Mouse (Mus musculus) megakaryocyte-erythroid progenitor cell, adult 5-6 weeks (primary cell): Measurements from ENCODE around the gene Gm40193. TPM values are rescaled to one million over a fixed set of nuclear protein-coding genes. Genes with fewer than 3 reads are reported as not detected.
"Not testable (repeated sequence)": the region's sequence is repeated elsewhere in the genome, so short reads cannot be mapped to it uniquely, and the experiment has no call there.

Experiments
- ATAC-seq: replicated peaks from 2 replicates; pipeline ENCODE4 v1.8.0; 2016; ENCODE audit warnings: mild to moderate bottlenecking, inconsistent platforms; ENCODE audit not compliant: severe bottlenecking, poor library complexity, low FRiP score, low TSS enrichment
- total RNA-seq, 2 experiments: library from RNA; stranded (forward) in 1 of 2; stranded (reverse) in 1 of 2; fragments of 200-1000, 215-1000 nt in 1 of 2; fragments of >200 nt in 1 of 2; fragmentation: Nextera tagmentation in 1 of 2; gene quantifications; 2 replicates each; pipeline ENCODE4 v1.2.3; 2014 to 2017

Gene Gm40193
- total RNA-seq, 2 experiments from 2014 or later: not detected

DNA sequence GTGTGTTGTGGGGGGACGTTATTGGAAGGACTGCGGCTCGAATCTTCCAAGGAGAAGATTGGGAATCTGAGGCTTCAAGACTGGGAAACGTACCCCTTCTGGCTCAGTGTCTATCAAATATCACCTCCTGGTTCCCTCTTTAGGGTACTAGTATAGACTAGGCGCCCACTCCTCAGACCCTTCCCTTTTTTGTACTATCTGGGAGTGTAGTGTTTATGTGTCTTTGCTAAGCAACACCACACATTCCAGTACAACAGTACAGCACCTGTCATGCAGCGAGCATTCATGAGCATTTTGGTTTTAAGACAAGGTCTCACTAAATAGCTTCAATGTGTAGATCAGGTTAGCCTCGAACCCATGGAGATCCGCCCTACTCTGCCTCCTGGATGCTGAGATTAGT, 18.8 kb upstream of the Gm40193 start:
- ATAC-seq: no peak

DNA sequence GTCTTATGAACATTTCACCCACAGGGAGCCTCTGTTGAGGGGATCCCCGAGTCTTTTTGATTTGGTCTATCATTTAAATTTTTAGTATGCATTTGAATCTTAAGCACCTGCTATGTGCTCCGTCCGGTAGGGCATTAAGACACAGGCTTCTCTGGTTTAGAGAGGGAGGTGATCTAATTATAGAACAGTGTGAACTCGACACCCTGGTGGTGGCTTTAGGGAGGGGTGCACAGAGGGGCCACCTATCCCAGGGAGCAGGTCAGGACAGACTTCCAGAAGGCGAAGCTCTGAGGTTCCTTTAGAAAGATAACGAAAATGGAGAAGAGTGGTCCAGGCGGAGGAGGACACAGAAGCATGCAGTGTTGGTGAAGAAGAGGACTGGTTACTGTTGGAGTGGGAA, 11.8 kb upstream of the Gm40193 start:
- ATAC-seq: no peak

DNA sequence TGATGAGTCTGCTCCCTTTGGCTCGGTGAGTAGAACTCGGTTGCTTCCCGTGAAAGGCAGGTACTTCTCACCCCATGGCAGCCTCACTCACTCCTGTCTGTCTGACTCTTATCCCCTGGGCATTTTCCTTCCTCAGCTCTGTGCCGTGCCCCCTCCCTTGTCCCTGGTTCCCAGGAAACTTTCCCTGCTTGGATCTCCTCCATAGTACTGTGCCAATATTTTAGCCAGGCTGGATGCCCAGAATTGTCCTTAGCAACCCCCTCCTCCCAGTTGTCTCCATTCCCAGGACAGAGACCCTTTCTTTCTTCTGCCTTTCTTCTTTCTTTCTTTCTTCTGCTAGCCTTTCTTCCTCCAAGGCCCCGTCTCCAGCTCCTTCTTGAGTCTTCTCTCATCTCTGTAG, 8.7 kb upstream of the Gm40193 start:
- ATAC-seq: no peak

DNA sequence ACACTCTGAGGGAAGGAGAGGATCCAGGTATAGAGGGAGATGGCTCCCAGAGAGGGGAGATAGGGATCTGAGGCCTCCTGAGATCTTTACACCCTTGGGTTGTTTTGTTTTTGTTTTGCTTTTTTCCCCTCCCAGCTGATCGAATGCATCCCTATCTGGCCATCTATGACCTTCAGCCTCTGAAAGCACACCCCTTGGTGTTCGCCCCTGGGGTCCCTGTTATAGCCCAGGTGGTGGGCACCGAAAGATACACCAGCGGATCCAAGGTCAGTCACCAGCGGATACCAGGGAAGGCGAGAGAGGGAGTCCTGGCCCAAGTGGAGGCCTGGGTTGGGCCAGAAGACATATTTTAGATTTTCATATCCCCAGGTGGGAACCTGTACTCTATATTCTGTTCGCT, 8.2 kb upstream of the Gm40193 start:
- no peak for ATAC-seq

DNA sequence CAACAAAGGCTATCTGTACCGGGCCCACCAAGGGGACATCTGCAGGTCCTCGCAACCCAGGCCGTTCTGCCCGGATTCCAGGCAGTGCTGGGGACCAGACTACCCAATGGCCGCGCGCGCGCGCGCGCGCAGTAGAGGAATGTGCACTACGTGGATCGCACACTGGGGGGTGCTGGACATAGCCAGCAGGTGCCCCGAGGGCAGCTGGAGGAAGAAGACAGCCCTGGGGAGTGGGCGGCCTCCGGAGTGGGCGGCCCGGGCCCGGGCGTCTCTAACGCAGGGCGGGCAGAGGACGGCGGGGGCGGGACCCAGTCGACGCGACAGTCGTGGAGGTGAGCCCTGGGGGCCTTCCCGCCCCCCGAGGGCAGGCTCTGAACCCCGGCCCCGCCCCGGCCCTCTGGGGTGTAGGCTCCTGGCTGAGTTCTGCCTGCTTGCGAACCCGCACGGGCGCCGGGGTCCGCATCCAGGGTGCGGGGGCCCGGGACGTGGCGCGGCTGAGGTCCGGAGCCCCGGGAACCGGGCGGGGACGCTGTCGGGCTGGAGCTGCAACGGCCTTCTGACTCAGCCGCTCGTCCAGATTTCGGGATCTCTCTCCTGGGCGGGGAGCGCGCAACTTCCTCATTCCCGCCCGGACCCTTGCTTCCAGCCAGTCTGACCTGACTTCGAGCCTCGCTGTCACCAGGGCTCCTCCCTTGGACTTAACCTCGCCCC, 7.3 kb upstream of the Gm40193 start, which contains the start of gene Pld2:
TSS of gene Pld2 (plus strand) at position 188 of the 711 bp plus-strand sequence.
- ATAC-seq: peak; percentile 95

DNA sequence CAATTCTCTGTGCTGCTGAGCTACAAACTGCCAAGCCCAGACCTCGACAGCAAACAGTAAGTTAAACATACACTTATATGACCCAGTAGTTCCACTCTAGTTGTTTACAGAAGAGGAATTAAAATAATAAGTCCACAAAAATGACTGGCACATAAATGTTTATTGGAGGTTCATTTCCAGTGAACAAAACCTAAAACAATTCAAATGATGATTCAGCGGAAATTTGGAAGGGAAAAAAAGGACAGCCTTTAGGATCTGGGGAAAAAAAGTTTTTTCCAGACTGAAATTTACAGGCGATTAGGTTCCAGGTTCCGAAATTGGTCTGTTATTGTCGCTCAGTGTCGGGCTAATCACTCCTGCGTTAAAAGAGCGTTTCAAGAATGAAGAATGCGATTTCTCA, 6.7 kb upstream of the Gm40193 start:
- no peak for ATAC-seq

DNA sequence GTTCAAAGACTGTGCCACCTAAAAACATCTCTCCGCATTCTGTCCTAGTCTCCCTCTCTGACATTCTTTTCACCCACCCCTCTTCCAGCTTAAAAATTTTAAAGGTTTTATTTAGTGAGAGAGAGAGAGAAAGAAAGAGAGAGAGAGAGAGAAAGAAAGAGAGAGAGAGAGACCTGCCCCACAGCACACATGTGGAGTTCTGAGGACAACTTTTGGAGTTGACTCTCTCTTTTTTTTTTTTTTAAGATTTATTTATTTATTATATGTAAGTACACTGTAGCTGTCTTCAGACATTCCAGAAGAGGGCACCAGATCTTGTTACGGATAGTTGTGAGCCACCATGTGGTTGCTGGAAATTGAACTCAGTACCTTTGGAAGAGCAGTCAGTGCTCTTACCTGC, 1.7 kb downstream of the Gm40193 start:
- not testable (repeated sequence) for ATAC-seq

DNA sequence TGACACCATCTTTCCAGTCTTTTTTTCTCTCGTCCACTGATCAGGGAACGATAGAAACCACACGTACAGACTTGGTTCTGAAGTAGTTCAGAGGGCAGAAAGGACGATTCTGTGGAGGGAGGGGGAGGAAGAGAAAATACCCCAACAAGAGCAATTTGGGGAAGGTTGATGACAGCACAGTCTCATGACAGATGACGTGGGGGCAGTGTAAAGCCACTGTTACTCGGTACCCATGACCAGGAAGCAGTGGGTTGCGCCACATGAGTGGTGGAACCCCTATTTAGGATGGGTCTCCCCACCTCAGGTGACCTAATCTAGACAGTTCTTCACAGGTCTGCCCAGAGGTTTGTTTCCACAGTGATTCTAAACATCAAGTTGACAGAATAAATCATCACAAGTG, 4.1 kb downstream of the Gm40193 start:
- ATAC-seq: no peak

DNA sequence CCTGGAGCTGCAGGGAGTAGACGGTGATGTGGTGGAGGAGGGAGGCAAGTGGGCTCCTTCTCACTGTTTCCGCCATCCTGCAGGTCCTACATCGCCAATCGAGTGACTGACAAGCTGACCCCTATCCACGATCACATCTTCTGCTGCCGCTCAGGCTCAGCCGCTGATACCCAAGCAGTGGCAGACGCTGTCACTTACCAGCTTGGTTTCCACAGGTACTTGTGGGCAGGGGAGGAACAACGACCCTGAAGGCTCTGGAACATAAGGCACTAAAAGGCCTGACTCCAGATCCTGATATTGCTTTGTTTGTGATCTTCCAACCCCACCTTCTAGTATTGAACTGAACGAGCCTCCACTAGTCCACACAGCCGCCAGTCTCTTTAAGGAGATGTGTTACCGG, 6.5 kb downstream of the Gm40193 start:
- no peak for ATAC-seq

DNA sequence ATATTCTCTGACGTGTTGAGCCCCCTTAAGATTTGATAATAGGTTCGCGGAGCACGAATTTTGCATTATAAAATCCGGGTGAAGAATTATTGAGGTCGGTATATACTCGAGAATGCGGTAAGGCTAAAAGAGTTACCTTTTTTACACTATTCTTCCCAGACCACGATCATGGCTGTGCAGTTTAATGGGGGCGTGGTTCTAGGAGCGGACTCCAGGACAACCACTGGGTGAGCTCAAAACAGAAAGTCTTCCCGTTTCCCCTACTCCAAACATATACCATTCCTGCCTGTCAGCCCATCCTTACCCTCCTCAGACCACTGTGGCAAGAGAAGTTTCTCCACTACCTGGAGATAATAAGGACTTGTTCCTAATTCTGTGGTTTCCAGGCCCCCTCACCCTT, 7.0 kb downstream of the Gm40193 start:
- ATAC-seq: 0 out of 2 replicates have a peak, but pooled peaks have one; percentile 42

DNA sequence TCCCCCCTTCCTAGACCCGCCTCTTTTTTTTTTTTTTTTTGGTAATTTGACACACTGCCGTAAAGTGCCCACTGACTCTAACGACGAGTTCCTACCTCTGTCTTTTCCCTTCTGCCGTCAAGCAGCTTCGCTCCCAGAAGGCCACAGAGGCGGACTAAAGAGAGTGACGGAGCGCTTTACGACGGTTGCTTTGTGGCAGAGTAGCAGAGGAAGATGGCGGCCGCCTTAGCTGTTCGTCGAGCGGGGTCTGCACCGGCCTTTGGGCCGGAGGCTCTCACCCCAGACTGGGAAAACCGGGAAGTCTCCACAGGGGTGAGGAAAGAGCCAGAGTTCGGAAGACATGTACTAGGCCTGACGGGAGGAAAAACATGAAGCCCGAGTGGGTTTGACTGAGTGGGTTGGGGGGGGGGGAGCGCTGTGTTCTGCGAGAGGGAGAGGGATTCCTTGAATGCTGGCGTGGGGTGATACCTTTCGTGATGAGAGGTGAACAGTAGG, 7.5 kb downstream of the Gm40193 start, which contains the start of gene Psmb6:
TSS of gene Psmb6 (plus strand) at position 184 of the 495 bp plus-strand sequence.
- ATAC-seq: peak; percentile 97

DNA sequence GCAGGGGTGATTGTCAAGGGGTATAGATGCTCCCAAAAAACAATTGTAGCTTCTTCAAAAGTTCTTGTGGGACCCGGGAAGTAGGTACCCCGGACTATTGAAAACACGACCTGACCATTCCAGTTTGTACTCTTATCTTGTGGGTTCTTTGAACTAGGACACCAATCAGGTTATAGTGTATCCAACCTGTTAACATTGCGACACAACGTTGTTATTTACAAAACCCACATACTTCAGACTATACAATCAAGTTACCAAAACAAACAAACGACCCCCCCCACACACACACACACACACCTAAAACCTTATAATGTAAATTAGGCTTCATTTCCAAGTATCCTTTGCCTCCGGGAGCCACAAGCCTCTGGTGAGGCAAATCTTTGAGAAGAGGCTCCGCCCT, 8.0 kb downstream of the Gm40193 start:
- peak; percentile 18 for ATAC-seq

DNA sequence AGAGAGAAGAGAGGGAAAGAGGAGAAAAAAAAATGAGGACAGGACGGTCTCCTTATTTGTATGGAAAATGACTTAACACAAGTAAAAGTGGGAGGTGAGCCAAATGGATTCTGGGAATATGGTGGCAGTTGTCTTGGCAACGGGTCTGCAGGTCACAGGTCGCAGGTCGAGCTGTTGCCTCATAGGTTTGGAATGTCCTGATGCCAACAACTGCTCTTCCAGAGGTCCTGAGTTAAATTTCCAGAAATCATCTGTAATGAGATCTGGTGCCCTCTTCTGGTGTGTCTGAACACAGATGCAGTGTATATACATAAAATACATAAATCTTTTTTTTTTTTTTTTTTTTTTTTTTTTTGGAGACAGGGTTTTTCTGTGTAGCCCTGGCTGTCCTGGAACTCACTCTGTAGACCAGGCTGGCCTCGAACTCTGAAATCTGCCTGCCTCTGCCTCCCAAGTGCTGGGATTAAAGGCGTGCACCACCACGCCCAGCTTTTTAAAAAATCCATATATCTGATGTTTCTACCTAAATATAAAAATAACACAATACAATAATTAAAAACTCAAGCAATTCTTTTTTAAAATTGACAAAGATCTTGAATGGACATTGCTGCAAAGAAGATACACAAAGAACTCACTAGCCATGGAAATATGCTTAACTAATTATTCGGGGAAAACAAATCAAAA, 9.3 kb downstream of the Gm40193 start:
- not testable (repeated sequence) for ATAC-seq

DNA sequence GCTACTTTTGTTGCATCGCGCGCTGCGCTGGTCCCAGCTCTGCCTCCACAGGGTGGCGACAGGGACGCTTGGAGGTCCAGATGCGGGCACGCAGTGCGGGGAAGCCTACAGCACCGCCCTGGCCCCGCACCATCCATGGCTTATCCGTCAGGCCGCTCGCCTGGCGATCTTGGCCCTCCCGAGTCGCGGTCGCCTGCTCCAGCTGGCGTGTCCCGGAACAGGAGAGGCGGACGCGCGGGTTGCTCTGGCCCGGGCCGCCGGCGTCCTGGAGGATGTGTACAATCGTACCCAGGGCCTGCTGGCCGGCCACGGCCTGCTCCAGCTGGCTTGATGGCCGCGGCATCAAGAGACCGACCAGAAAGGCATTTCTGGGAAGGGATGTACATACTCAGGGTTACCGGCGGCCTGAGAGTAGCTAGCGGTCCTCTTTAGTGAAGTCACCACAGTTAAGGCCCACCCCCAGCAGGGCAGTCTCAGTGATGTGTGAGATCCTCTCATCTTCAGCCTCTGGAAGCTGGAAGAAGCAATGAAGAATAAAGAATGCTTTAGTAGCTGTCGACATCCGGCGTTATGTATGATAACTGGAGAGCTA, 12.5 kb downstream of the Gm40193 start:
- no peak for ATAC-seq

DNA sequence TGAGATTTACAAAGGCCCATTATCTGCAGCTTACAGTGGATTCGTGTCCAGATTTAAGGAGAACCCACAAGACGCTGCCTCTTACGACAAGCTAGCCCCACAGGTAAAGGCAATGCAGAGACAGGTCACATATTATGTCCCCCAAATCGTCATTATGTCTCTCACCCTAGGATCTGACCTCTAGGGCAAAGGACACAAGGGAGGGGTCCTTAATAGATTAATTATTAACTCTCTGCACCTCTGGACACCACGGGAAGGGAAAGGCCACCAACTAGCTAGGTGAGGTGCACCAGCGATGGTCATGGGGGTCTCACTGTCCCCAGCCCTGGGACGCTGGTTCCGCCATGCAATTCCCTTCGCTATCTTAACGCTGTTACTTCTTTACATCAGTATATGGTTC, 13.8 kb downstream of the Gm40193 start, which contains the start of gene Gltpd2:
TSS of gene Gltpd2 (plus strand) at position 274 of the 400 bp plus-strand sequence.
- ATAC-seq: no peak

DNA sequence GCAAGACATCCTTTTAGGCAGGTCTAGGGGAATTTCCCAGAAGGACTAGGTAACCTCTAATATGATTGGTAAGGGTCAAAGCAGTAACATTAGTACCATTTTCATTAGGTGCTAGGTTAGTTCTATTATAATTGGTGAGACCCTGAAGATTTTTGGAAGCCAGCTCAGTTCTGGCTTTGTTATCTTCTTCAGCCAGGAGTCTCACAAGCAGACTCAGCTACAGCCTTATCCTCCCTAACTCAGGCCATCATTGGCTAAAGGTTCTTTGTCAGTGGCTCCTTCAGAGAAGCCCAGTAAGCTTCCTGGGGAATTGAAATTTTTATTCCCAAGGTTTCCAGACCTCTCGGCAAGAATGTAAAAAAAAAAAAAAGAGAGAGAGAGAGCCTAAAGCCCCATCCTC, 14.3 kb downstream of the Gm40193 start:
- peak; percentile 77 for ATAC-seq

DNA sequence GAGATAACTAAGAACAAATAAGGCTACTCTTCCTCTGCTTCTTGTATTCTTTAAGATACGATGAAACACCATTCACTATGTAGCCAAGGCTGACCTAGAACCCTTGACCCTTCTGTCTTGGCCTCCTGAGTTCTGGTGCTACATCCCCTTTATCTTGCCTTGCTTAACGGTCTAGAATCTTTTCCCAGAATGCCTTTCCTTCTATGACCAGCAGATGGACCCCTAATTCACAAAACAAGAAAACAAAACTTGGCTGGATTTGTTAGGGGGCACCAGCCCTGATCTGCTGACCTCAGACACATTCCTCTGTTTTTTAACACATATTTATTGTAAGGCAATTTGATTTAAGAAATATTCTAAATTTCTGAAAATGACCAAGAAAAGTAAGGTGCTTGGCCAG, 16.4 kb downstream of the Gm40193 start:
- ATAC-seq: no peak

DNA sequence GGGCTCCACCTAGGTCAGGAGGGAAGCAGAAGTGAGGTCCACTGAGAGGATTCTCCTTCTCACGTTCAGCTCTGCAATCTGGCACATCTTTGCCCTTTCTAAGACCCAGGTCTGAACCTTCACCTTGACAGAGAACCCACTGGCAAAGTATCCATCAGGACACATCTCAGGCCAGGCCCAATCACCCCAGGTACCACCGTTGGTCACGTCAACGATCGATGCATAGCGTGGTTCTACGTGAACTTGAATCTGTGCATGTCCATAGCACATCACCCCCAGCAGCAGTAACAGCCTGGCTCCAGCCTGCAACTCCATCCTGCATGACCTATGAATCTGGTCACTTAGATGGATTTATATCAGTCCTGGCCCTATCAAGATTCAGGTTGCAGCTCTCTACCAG, 18.5 kb downstream of the Gm40193 start, which contains the start of gene Vmo1:
TSS of gene Vmo1 (minus strand) at position 329 of the 400 bp plus-strand sequence.
- ATAC-seq: no peak

DNA sequence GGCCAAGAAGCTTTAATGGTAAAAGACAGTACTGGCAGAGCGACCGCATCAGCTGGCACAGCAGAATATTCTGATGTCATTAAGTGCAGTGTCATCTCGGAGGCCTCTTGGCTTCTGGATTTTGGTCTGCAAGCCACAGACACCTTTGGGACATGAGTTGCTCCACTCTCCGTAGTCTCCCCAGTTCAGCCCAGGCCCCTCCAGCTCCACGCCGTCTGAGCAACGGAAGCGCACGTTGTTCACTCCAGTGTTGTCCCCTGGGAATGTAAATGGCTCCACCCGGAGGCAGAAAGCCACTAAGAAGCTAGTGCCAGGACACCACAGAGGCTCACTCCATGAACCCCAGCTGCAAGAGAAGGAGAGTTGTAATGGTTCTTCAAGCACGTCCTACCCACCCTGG, 19.2 kb downstream of the Gm40193 start:
- no peak for ATAC-seq

DNA sequence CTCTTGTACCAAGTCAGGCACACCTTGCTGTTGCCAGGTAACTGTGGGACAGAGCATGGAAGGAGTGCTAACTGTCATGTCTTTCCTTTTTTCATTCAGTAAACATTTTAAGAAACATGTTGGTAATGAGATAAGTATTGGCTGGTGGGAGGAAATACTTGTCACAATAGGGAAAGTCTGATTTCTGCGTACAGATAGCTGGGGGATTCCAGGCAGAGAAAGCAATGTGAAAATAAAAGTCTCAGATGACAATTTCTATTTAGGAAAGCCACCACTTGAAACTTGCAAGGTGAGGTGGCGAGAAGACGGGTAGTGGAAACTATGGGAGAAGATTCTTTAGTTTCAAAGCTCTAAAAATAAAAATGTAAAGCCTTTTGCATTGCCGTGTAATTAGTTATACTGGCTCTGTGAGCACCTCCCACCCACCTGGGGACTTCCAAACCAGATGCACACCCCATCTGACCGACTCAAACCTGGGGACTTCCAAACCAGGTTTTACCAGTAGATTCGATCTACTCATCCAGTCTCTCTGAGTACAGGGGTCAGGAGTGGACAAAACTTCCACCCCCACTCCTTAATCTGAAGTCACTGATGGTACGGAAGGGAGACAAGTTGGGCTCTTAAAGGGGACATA, 19.9 kb downstream of the Gm40193 start:
- no peak for ATAC-seq
